Mouse (Mus musculus): ENCODE data around the gene Pcgf1. TPM values are rescaled to one million over a fixed set of nuclear protein-coding genes. Genes with fewer than 3 reads are reported as not detected.

The Pcgf1 gene
- polyA plus RNA-seq, 1 experiment from 2014 or later: 14.4 TPM

DNA sequence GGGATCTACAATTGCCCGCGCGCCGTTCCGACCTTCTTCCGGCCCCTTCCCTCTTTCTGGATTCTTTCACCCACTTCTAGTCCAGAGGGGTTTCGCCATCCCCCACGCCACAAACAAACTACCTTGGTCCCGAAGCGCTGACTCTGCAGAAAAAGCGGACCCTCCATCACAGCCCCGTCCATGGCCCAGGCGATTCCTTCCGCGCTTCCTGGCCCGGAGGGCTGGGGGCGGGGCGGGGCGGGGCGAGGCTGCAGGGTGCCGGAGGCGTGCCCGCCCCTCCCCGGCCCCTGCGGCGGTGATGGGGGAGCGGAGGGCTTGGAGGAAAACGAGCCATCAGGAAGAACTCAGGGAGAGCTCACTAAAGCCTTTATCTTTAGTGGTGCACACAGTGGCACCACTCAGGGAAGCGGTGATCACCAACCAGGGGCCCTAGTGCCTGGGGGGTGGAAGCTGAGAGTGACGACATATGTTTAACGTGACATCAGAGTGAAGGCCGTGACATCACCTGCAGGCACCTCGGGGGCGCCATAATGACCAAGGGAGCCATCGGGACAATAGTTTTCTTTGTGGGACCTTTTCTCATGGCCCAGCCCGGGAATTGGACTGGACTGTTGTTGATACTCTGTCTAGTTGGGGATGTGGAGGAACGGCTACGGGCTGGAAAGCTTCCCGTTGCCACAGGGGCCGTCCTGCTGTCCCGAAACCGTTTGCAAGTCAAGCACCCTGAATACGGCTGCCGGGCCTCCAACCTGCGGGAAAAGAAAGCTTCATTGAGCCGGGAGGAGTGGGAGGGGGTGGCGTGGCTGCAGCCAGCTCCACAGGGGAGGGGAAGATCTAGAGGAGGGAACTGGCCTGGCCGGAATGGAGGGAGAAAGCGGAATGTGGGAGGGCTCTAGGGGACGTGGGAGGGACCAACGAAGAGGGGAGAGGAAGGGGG, 44.2 kb upstream of the Pcgf1 start, which contains the start of the genes Dok1 and Loxl3:
TSS of gene Dok1 (minus strand) at position 223 of the 937 bp plus-strand sequence.
TSS of gene Loxl3 (plus strand) at position 925 of the 937 bp plus-strand sequence.
- WGBS: 0% methylated on average over 51 of the region's 51 CpGs
- Histone ChIP-seq H3K4me3 (ENCODE audit: low read depth, low read length) (peak within 1 kb of the TSS; percentile 76), H3K9ac (ENCODE audit: low read depth, low read length) (peak within 1 kb of the TSS; percentile 55), H3K4me1 (replicated peaks; ENCODE audit: control insufficient read depth, insufficient read depth, low read length) (no peaks in the 10 kb centered on the region), H3K36me3 (ENCODE audit: control insufficient read depth, insufficient read depth) (peaks cover 10% of the 10 kb centered on the region; the same call in 1 of the 2 replicates), H3K27ac (ENCODE audit: low read depth, low read length) (peak within 1 kb of the TSS; percentile 46; the same call in 1 of the 2 replicates), H3K9me3 (ENCODE audit: control insufficient read depth) (no peaks in the 10 kb centered on the region), H3K27me3 (replicated peaks; ENCODE audit: control insufficient read depth, insufficient read depth, low read length) (no peaks in the 10 kb centered on the region; the same call in 1 of the 2 replicates), H3K4me2 (replicated peaks; ENCODE audit: low read depth) (peak within 1 kb of the TSS; percentile 90)
- ATAC-seq: peak; percentile 77
- TF ChIP-seq CTCF (IDR thresholded peaks at IDR 0.05; ENCODE audit: low read depth): no peak

- no peak overlapping the region for H3K27ac ChIP-seq (ENCODE audit: low read depth, low read length)
- no peak overlapping the region for H3K9ac ChIP-seq (ENCODE audit: low read depth, low read length)
- peak overlapping the region; percentile 76 for H3K4me3 ChIP-seq (ENCODE audit: low read depth, low read length)
- peak overlapping the region; percentile 90 for H3K4me2 ChIP-seq (replicated peaks; ENCODE audit: low read depth)
- 50% methylated on average over 5 of the region's 5 CpGs for WGBS
- ATAC-seq: no peak
- no peaks in the 10 kb centered on the region for H3K9me3 ChIP-seq (ENCODE audit: control insufficient read depth)
- no peak for TF ChIP-seq CTCF (IDR thresholded peaks at IDR 0.05; ENCODE audit: low read depth)
- no peaks in the 10 kb centered on the region; the same call in 1 of the 2 replicates for H3K27me3 ChIP-seq (replicated peaks; ENCODE audit: control insufficient read depth, insufficient read depth, low read length)
- H3K36me3 ChIP-seq (ENCODE audit: control insufficient read depth, insufficient read depth): peaks cover 10% of the 10 kb centered on the region; the same call in 1 of the 2 replicates
- H3K4me1 ChIP-seq (replicated peaks; ENCODE audit: control insufficient read depth, insufficient read depth, low read length): no peaks in the 10 kb centered on the region
These were observed 43.1 kb upstream of the Pcgf1 start for GRCm38 (mm10) chr6:83034463-83035055.

GRCm38 (mm10) chr6:83037188-83037587, 40.5 kb upstream of the Pcgf1 start:
- no peak for TF ChIP-seq CTCF (IDR thresholded peaks at IDR 0.05; ENCODE audit: low read depth)
- WGBS: 83% methylated on average over 8 of the region's 8 CpGs
- no peak overlapping the region for H3K9ac ChIP-seq (ENCODE audit: low read depth, low read length)

GRCm38 (mm10) chr6:83038496-83039012, 39.1 kb upstream of the Pcgf1 start:
- Histone ChIP-seq H3K36me3 (ENCODE audit: control insufficient read depth, insufficient read depth) (no peaks in the 10 kb centered on the region), H3K4me3 (ENCODE audit: low read depth, low read length) (peak overlapping the region; percentile 23; the same call in 1 of the 2 replicates), H3K9ac (ENCODE audit: low read depth, low read length) (no peak overlapping the region), H3K4me1 (replicated peaks; ENCODE audit: control insufficient read depth, insufficient read depth, low read length) (no peaks in the 10 kb centered on the region), H3K27ac (ENCODE audit: low read depth, low read length) (no peak overlapping the region), H3K27me3 (replicated peaks; ENCODE audit: control insufficient read depth, insufficient read depth, low read length) (no peaks in the 10 kb centered on the region; the same call in 1 of the 2 replicates), H3K4me2 (replicated peaks; ENCODE audit: low read depth) (peak overlapping the region; percentile 58), H3K9me3 (ENCODE audit: control insufficient read depth) (no peaks in the 10 kb centered on the region)
- WGBS: 11% methylated on average over 24 of the region's 24 CpGs
- no peak for TF ChIP-seq CTCF (IDR thresholded peaks at IDR 0.05; ENCODE audit: low read depth)
- peak; percentile 76 for ATAC-seq

More at GRCm38 (mm10) chr6:83037188-83037587, 40.5 kb upstream of the Pcgf1 start:
- H3K9me3 ChIP-seq (ENCODE audit: control insufficient read depth): no peaks in the 10 kb centered on the region
- H3K4me3 ChIP-seq (ENCODE audit: low read depth, low read length): no peak overlapping the region
- ATAC-seq: no peak
- H3K27me3 ChIP-seq (replicated peaks; ENCODE audit: control insufficient read depth, insufficient read depth, low read length): no peaks in the 10 kb centered on the region; the same call in 1 of the 2 replicates
- H3K27ac ChIP-seq (ENCODE audit: low read depth, low read length): no peak overlapping the region
- H3K4me1 ChIP-seq (replicated peaks; ENCODE audit: control insufficient read depth, insufficient read depth, low read length): no peaks in the 10 kb centered on the region
- H3K4me2 ChIP-seq (replicated peaks; ENCODE audit: low read depth): no peak overlapping the region
- H3K36me3 ChIP-seq (ENCODE audit: control insufficient read depth, insufficient read depth): no peaks in the 10 kb centered on the region

DNA sequence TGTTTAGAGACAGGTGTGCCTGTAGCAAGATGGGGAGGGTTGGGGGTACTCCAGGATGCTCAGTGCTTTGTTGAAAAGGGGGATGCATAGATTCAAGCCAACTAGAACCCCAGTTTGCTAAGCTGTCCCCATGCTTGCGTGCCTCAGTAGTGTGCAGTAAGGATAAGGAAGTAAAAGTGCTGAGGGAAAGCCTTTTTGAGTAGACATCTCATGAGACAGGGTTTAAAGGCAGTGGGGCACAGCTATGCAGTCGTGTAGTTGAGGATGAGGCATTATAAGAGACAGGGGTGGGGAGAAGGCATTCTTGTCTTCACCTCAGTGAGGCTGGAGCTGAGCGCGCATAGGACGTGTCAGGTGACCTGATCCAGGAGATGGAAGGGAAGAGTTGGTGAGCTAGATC, 37.1 kb upstream of the Pcgf1 start:
- Histone ChIP-seq H3K9me3 (ENCODE audit: control insufficient read depth) (no peaks in the 10 kb centered on the region), H3K36me3 (ENCODE audit: control insufficient read depth, insufficient read depth) (no peaks in the 10 kb centered on the region), H3K4me1 (replicated peaks; ENCODE audit: control insufficient read depth, insufficient read depth, low read length) (no peaks in the 10 kb centered on the region), H3K4me2 (replicated peaks; ENCODE audit: low read depth) (no peak overlapping the region), H3K9ac (ENCODE audit: low read depth, low read length) (no peak overlapping the region), H3K27ac (ENCODE audit: low read depth, low read length) (no peak overlapping the region), H3K4me3 (ENCODE audit: low read depth, low read length) (no peak overlapping the region), H3K27me3 (replicated peaks; ENCODE audit: control insufficient read depth, insufficient read depth, low read length) (no peaks in the 10 kb centered on the region)
- TF ChIP-seq CTCF (IDR thresholded peaks at IDR 0.05; ENCODE audit: low read depth): no peak
- 85% methylated on average over 5 of the region's 5 CpGs for WGBS
- no peak for ATAC-seq

DNA sequence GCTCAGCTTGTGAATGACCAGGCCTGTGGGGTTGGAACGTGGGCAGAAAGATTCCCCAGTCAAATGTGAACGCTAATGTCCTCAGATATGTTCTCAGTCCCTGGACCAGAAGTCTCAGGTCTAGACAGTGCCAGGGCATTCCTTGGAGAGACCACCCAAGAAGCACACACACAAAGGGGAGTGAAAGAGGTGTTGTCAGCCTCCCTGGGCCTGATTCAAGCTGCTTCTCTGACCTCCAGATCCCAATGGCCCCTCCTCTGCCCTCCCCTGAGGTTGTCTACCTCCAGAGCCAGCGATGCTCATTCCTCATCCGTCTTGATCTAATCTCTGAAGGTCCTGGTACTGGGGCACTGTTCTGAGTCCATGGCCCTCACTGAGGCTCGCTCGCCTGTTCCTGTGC, 34.1 kb upstream of the Pcgf1 start:
- no peak overlapping the region for H3K27ac ChIP-seq (ENCODE audit: low read depth, low read length)
- H3K4me3 ChIP-seq (ENCODE audit: low read depth, low read length): no peak overlapping the region
- H3K9me3 ChIP-seq (ENCODE audit: control insufficient read depth): no peaks in the 10 kb centered on the region
- no peaks in the 10 kb centered on the region for H3K4me1 ChIP-seq (replicated peaks; ENCODE audit: control insufficient read depth, insufficient read depth, low read length)
- no peak for ATAC-seq
- WGBS: 58% methylated on average over 6 of the region's 6 CpGs
- H3K9ac ChIP-seq (ENCODE audit: low read depth, low read length): no peak overlapping the region
- TF ChIP-seq CTCF (IDR thresholded peaks at IDR 0.05; ENCODE audit: low read depth): no peak
- H3K4me2 ChIP-seq (replicated peaks; ENCODE audit: low read depth): no peak overlapping the region
- H3K27me3 ChIP-seq (replicated peaks; ENCODE audit: control insufficient read depth, insufficient read depth, low read length): no peaks in the 10 kb centered on the region
- H3K36me3 ChIP-seq (ENCODE audit: control insufficient read depth, insufficient read depth): no peaks in the 10 kb centered on the region; the same call in 1 of the 2 replicates
